7 mouse cellular contexts compared by ENCODE assay signal in genomic region chr13:23621532-23622174, GRCm38 (mm10). TPM values are rescaled to one million over a fixed set of nuclear protein-coding genes. Genes with fewer than 3 reads are reported as not detected.
DNase-seq lines count a peak whose midpoint lies in the region; ATAC-seq and TF ChIP-seq lines count a peak whose summit lies in the region.

No protein-coding gene starts in this region.

- no peaks in the 10 kb centered on the region for H3K36me3 ChIP-seq in embryonic facial prominence, embryonic 10.5 days (replicated peaks)
- H3K36me3 ChIP-seq in limb, embryonic 10.5 days = no peaks in the 10 kb centered on the region
- no peaks in the 10 kb centered on the region for H3K36me3 ChIP-seq in midbrain, embryonic 12.5 days
- no peaks in the 10 kb centered on the region for H3K36me3 ChIP-seq in small intestine, adult 2 months (ENCODE audit: control insufficient read depth, insufficient read depth, low read length)

- peak; percentile 76 for ATAC-seq in midbrain, embryonic 12.5 days (ENCODE audit: low FRiP score, low read depth)

- peak; percentile 76 for DNase-seq in adrenal gland, adult 8-10 months
- DNase-seq in embryonic facial prominence, embryonic 10.5 days (ENCODE audit: low spot score) = peak; percentile 74
- peak; percentile 79 for DNase-seq in gonadal fat pad, adult 2 months (ENCODE audit: low read depth)
- peak; percentile 74 for DNase-seq in kidney, adult 11 months
- DNase-seq in limb, embryonic 10.5 days (ENCODE audit: low spot score) = peak; percentile 76

- peaks cover 18% of the 10 kb centered on the region for H3K4me1 ChIP-seq in embryonic facial prominence, embryonic 10.5 days
- peaks cover 18% of the 10 kb centered on the region for H3K4me1 ChIP-seq in limb, embryonic 10.5 days
- H3K4me1 ChIP-seq in midbrain, embryonic 12.5 days = peaks cover 15% of the 10 kb centered on the region
- no peaks in the 10 kb centered on the region; the same call in 1 of the 2 replicates for H3K4me1 ChIP-seq in small intestine, adult 2 months (ENCODE audit: control insufficient read depth, insufficient read depth, insufficient read length, low read length)

- under 1% methylated on average over 18 of the region's 18 CpGs for WGBS in embryonic facial prominence, embryonic 10.5 days
- under 1% methylated on average over 18 of the region's 18 CpGs for WGBS in limb, embryonic 10.5 days
- WGBS in midbrain, embryonic 12.5 days = 0% methylated on average over 18 of the region's 18 CpGs
- WGBS in small intestine, adult 2 months = under 1% methylated on average over 18 of the region's 18 CpGs

- TF ChIP-seq CTCF in small intestine, adult 2 months (IDR thresholded peaks at IDR 0.05; ENCODE audit: extremely low read depth, insufficient read length, insufficient replicate concordance, low read depth, low read length) = no peak

- H3K4me2 ChIP-seq in midbrain, embryonic 12.5 days (replicated peaks) = peak overlapping the region; percentile 93

- peak overlapping the region; percentile 97 for H3K27ac ChIP-seq in embryonic facial prominence, embryonic 10.5 days (replicated peaks)
- peak overlapping the region; percentile 91 for H3K27ac ChIP-seq in limb, embryonic 10.5 days
- peak overlapping the region; percentile 97 for H3K27ac ChIP-seq in midbrain, embryonic 12.5 days (replicated peaks)
- H3K27ac ChIP-seq in small intestine, adult 2 months (ENCODE audit: insufficient read depth, low read depth, low read length) = peak overlapping the region; percentile 98

- peak overlapping the region; percentile 76 for H3K4me3 ChIP-seq in embryonic facial prominence, embryonic 10.5 days
- H3K4me3 ChIP-seq in limb, embryonic 10.5 days = peak overlapping the region; percentile 57
- peak overlapping the region; percentile 65 for H3K4me3 ChIP-seq in midbrain, embryonic 12.5 days
- peak overlapping the region; percentile 79 for H3K4me3 ChIP-seq in small intestine, adult 2 months (ENCODE audit: low read depth, low read length)

- peak overlapping the region; percentile 93 for H3K9ac ChIP-seq in midbrain, embryonic 12.5 days (replicated peaks)

- H3K9me3 ChIP-seq in embryonic facial prominence, embryonic 10.5 days = no peaks in the 10 kb centered on the region
- H3K9me3 ChIP-seq in limb, embryonic 10.5 days (replicated peaks) = no peaks in the 10 kb centered on the region
- H3K9me3 ChIP-seq in midbrain, embryonic 12.5 days = no peaks in the 10 kb centered on the region

- TF ChIP-seq POLR2A in small intestine, adult 2 months (IDR thresholded peaks at IDR 0.05; ENCODE audit: low read depth, low read length) = peak; percentile 35

- H3K27me3 ChIP-seq in embryonic facial prominence, embryonic 10.5 days (replicated peaks; ENCODE audit: low read depth, poor library complexity, severe bottlenecking) = 0 out of 2 replicates have a peak, but pooled peaks cover 2% of the 10 kb centered on the region
- no peaks in the 10 kb centered on the region for H3K27me3 ChIP-seq in limb, embryonic 10.5 days (ENCODE audit: low read depth, poor library complexity, severe bottlenecking)
- H3K27me3 ChIP-seq in midbrain, embryonic 12.5 days = peaks cover 6% of the 10 kb centered on the region; the same call in 1 of the 2 replicates
- H3K27me3 ChIP-seq in small intestine, adult 2 months (ENCODE audit: control insufficient read depth, insufficient read depth, low read length) = no peaks in the 10 kb centered on the region

RNA-seq across cellular contexts. Expression of gene Hist1h1e, which starts 0.7 kb away (rescaled TPM):
- total RNA-seq in adrenal gland, adult 8-10 months (2022) = 10 to 100 TPM; 61.3 to 77.8 (median 63.8) TPM
- 18.4 and 19.5 TPM in 2 replicates for polyA plus RNA-seq in embryonic facial prominence, embryonic 10.5 days (2016; fragmentation: Nextera tagmentation; extraction: Ambion mirVana)
- 3.1 and 3.9 TPM in 2 replicates for polyA plus RNA-seq in gonadal fat pad, adult 2 months (2012; rRNA removed)
- polyA plus RNA-seq in limb, embryonic 10.5 days (2016; fragmentation: Nextera tagmentation; extraction: Ambion mirVana) = 19.6 and 20.6 TPM in 2 replicates
- polyA plus RNA-seq in midbrain, embryonic 12.5 days (2016; fragmentation: Nextera tagmentation; extraction: Ambion mirVana) = 24.2 and 27.0 TPM in 2 replicates
- 2.2 and 2.4 TPM in 2 replicates for polyA plus RNA-seq in small intestine, adult 2 months (2012; rRNA removed)

RNA-seq across cellular contexts. Expression of gene Hist1h2be, which starts 0.7 kb away (rescaled TPM):
- total RNA-seq in adrenal gland, adult 8-10 months (2022) = 10 to 100 TPM; 11.0 to 15.5 (median 13.2) TPM
- polyA plus RNA-seq in embryonic facial prominence, embryonic 10.5 days (2016; fragmentation: Nextera tagmentation; extraction: Ambion mirVana) = 3.1 and 4.0 TPM in 2 replicates
- polyA plus RNA-seq in gonadal fat pad, adult 2 months (2012; rRNA removed) = 5.4 and 9.0 TPM in 2 replicates
- polyA plus RNA-seq in limb, embryonic 10.5 days (2016; fragmentation: Nextera tagmentation; extraction: Ambion mirVana) = 2.3 and 4.2 TPM in 2 replicates
- 2.5 and 2.9 TPM in 2 replicates for polyA plus RNA-seq in midbrain, embryonic 12.5 days (2016; fragmentation: Nextera tagmentation; extraction: Ambion mirVana)
- polyA plus RNA-seq in small intestine, adult 2 months (2012; rRNA removed) = 1.5 and 1.8 TPM in 2 replicates

RNA-seq across cellular contexts. Expression of gene Hist1h4d, which starts 40.3 kb away (rescaled TPM):
- 100 to 1,000 TPM; 116 to 151 (median 145) TPM for total RNA-seq in adrenal gland, adult 8-10 months (2022)
- polyA plus RNA-seq in embryonic facial prominence, embryonic 10.5 days (2016; fragmentation: Nextera tagmentation; extraction: Ambion mirVana) = 97.2 and 97.7 TPM in 2 replicates
- polyA plus RNA-seq in gonadal fat pad, adult 2 months (2012; rRNA removed) = 6.9 and 9.6 TPM in 2 replicates
- 109 and 120 TPM in 2 replicates for polyA plus RNA-seq in limb, embryonic 10.5 days (2016; fragmentation: Nextera tagmentation; extraction: Ambion mirVana)
- 109 and 113 TPM in 2 replicates for polyA plus RNA-seq in midbrain, embryonic 12.5 days (2016; fragmentation: Nextera tagmentation; extraction: Ambion mirVana)
- 10.1 and 13.8 TPM in 2 replicates for polyA plus RNA-seq in small intestine, adult 2 months (2012; rRNA removed)

RNA-seq across cellular contexts. Expression of gene Hist1h3d, which starts 46.1 kb away (rescaled TPM):
- 1 to 10 TPM; 2.9 to 4.8 (median 3.3) TPM for total RNA-seq in adrenal gland, adult 8-10 months (2022)
- polyA plus RNA-seq in embryonic facial prominence, embryonic 10.5 days (2016; fragmentation: Nextera tagmentation; extraction: Ambion mirVana) = 9.3 and 10.5 TPM in 2 replicates
- polyA plus RNA-seq in gonadal fat pad, adult 2 months (2012; rRNA removed) = 3.8 and 4.1 TPM in 2 replicates
- polyA plus RNA-seq in limb, embryonic 10.5 days (2016; fragmentation: Nextera tagmentation; extraction: Ambion mirVana) = 7.7 and 9.6 TPM in 2 replicates
- 4.6 and 5.4 TPM in 2 replicates for polyA plus RNA-seq in midbrain, embryonic 12.5 days (2016; fragmentation: Nextera tagmentation; extraction: Ambion mirVana)
- polyA plus RNA-seq in small intestine, adult 2 months (2012; rRNA removed) = 11.5 and 24.2 TPM in 2 replicates

RNA-seq across cellular contexts. Expression of gene Hist1h2ad, which starts 47.5 kb away (rescaled TPM):
- 1 to 10 TPM; 4.8 to 9.8 (median 5.8) TPM for total RNA-seq in adrenal gland, adult 8-10 months (2022)
- polyA plus RNA-seq in embryonic facial prominence, embryonic 10.5 days (2016; fragmentation: Nextera tagmentation; extraction: Ambion mirVana) = 0.97 and 3.8 TPM in 2 replicates
- 1.3 and 2.0 TPM in 2 replicates for polyA plus RNA-seq in gonadal fat pad, adult 2 months (2012; rRNA removed)
- polyA plus RNA-seq in limb, embryonic 10.5 days (2016; fragmentation: Nextera tagmentation; extraction: Ambion mirVana) = 1.3 and 3.9 TPM in 2 replicates
- 1.8 and 2.5 TPM in 2 replicates for polyA plus RNA-seq in midbrain, embryonic 12.5 days (2016; fragmentation: Nextera tagmentation; extraction: Ambion mirVana)
- polyA plus RNA-seq in small intestine, adult 2 months (2012; rRNA removed) = 21.3 and 30.3 TPM in 2 replicates

Comparison
In these comparisons a context has a peak if more than half of its experiments do, and no peak if none do; other contexts are left out.
1. Peak in every context shown above with its lines: DNase-seq, ATAC-seq, H3K4me3 ChIP-seq and H3K27ac ChIP-seq.